Mouse (Mus musculus) fibroblast of lung, adult 2 months (primary cell): ENCODE measurements around the gene Btbd18.

Experiments
- DNase-seq: peaks from one replicate; pipeline ENCODE4 v3.0.0-alpha.2; 2011; ENCODE audit warnings: low read depth

Btbd18 gene

GRCm38 (mm10) chr2:84658806-84659205, at the start of gene Btbd18:
Gene Btbd18 (plus strand): TSS chr2:84659079.
- DNase-seq, result no peak

GRCm38 (mm10) chr2:84612764-84613163, 46.1 kb upstream of the Btbd18 start:
- DNase-seq, result no peak

- peak; percentile 40 for DNase-seq
Measured at GRCm38 (mm10) chr2:84617637-84618515, 41.0 kb upstream of the Btbd18 start.

GRCm38 (mm10) chr2:84618914-84619313, 40.0 kb upstream of the Btbd18 start:
- no peak for DNase-seq

- no peak for DNase-seq
Measured at GRCm38 (mm10) chr2:84619646-84620340, 39.1 kb upstream of the Btbd18 start.

GRCm38 (mm10) chr2:84622668-84623067, 36.2 kb upstream of the Btbd18 start:
- no peak for DNase-seq

GRCm38 (mm10) chr2:84623428-84624119, 35.3 kb upstream of the Btbd18 start:
- DNase-seq, result no peak

GRCm38 (mm10) chr2:84624201-84624600, 34.7 kb upstream of the Btbd18 start:
- no peak for DNase-seq

- DNase-seq, result no peak
Measured at GRCm38 (mm10) chr2:84626366-84626975, 32.4 kb upstream of the Btbd18 start.

- DNase-seq, result no peak
Measured at GRCm38 (mm10) chr2:84627036-84627435, 31.8 kb upstream of the Btbd18 start.

- DNase-seq, result no peak
Measured at GRCm38 (mm10) chr2:84632001-84632400, 26.9 kb upstream of the Btbd18 start.

GRCm38 (mm10) chr2:84632999-84633398, 25.9 kb upstream of the Btbd18 start:
- DNase-seq, result no peak

- no peak for DNase-seq
Measured at GRCm38 (mm10) chr2:84634006-84634405, 24.9 kb upstream of the Btbd18 start.

- no peak for DNase-seq
Measured at GRCm38 (mm10) chr2:84634934-84635482, 23.9 kb upstream of the Btbd18 start.

GRCm38 (mm10) chr2:84635611-84636010, 23.3 kb upstream of the Btbd18 start:
- peak; percentile 95 for DNase-seq

GRCm38 (mm10) chr2:84636231-84636741, 22.6 kb upstream of the Btbd18 start:
- DNase-seq, result no peak

GRCm38 (mm10) chr2:84637452-84638165, 21.3 kb upstream of the Btbd18 start:
- DNase-seq, result no peak

- DNase-seq, result no peak
Measured at GRCm38 (mm10) chr2:84638428-84639220, 20.3 kb upstream of the Btbd18 start.

GRCm38 (mm10) chr2:84640833-84641232, 18.0 kb upstream of the Btbd18 start:
- DNase-seq, result no peak

- DNase-seq, result no peak
Measured at GRCm38 (mm10) chr2:84646138-84646537, 12.7 kb upstream of the Btbd18 start.
